Mouse (Mus musculus) CD4-positive, CD25-positive, alpha-beta regulatory T cell, adult 2 months (primary cell): Measurements from ENCODE around the gene Tpx2.

Experiments used
- DNase-seq: peaks from one replicate; pipeline ENCODE4 v3.0.0-alpha.2; 2012; ENCODE audit warnings: low read depth, low spot score

Gene Tpx2

GRCm38 (mm10) chr2:152862638-152863037, 14.9 kb downstream of the Tpx2 start:
- DNase-seq, result no peak

- DNase-seq, result no peak
Observed at GRCm38 (mm10) chr2:152863346-152863745, 15.6 kb downstream of the Tpx2 start.

DNA sequence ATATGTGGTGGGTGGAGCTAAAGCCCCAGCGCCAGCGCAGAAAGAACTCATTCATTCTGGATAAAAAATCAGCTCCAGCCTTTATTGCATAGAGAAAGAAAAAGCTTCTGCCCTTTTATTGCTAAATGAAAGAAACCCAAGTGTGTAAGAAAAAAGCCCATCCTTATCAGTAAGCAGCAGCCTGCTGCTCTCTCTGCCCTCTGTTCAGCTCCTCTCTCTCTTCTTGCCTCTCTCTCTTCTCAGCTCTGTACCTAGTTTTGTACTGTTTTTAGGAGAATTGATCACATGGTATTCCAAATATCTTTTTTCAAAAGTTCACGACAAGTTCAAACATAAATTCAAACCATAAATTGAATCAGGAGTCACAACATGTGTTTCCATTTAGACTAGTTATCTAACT, 30.5 kb downstream of the Tpx2 start:
- no peak for DNase-seq

- DNase-seq, result no peak
Observed at GRCm38 (mm10) chr2:152880898-152881297, 33.1 kb downstream of the Tpx2 start.

GRCm38 (mm10) chr2:152884101-152884645, 36.4 kb downstream of the Tpx2 start:
- no peak for DNase-seq

GRCm38 (mm10) chr2:152887230-152887629, 39.5 kb downstream of the Tpx2 start:
- no peak for DNase-seq

DNA sequence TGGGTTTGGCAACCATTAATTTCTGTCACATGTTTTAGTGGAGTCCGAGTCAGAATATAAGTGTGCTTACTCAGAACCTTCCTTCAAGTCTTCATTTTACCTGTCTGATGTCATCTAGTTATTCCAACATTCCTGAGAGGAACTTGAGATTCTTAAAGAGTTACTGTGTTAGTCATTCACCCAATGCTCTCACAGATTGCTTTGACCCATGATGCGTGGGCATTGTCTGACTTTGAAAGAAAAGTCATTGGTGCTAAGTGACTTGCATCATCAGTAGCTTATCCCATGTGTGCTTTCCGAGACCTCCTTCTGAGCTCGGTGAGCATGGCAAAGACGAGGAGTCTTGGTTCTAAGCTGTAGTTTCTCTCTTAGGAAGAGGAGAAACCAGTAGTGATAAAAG, 41.0 kb downstream of the Tpx2 start:
- no peak for DNase-seq

DNA sequence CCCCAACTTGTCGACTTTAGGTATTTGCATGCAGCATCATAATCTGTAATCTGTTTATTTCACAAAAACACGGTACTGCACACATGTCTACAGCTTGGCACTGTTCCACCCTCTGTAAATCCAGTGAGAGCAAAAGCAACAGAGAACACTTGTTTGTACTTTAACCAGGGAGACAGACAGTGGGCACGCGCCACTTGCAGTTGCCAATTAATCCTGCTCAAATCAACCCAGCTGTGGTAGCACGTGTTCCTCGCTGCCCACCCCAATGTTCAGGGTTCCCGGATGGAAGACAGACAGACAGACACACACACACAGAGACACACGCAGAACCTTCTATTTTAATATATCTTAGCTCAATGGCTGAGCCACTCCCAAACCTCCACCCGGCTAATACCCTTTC, 48.1 kb downstream of the Tpx2 start:
- DNase-seq, result no peak

GRCm38 (mm10) chr2:152896926-152897325, 49.2 kb downstream of the Tpx2 start:
- DNase-seq, result no peak

- no peak for DNase-seq
Observed at GRCm38 (mm10) chr2:152899011-152899410, 51.2 kb downstream of the Tpx2 start.

DNA sequence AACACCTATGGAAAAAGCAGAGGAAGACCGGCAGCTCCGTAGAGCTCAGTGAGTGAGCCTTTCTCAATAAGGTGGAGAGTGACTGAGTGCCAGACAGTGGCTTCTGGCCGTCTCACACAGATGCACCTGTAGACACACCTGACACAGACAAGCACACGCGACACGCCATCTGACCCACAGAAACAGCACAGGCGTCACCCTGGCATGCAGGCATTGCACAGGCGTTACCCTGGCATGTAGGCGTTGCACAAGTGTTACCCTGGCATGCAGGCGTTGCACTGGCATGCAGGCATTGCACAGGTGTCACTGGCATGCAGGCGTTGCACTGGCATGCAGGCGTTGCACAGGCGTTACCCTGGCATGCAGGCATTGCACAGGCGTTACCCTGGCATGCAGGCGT, 53.5 kb downstream of the Tpx2 start:
- no peak for DNase-seq

GRCm38 (mm10) chr2:152902658-152903057, 54.9 kb downstream of the Tpx2 start:
- no peak for DNase-seq

DNA sequence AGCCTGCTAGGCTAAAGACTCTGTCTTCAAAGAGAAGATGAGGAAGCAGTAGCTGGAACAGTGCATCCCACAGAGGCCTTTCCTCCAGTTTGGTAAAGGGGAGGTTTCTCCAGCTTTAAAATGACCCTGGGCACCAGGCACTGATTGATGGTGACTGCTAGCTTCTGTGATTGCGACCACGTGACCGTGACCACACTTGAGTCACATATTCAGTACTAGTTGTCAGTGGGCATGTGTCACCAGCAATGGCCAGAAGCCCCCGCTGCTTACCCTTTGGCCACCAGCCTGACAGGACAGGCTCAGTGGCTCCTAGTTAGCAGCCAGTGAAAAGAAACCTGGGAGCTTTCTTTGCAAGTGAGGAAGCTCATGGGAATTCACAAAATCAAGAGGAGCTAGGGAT, 55.8 kb downstream of the Tpx2 start:
- no peak for DNase-seq

- DNase-seq, result peak; percentile 60
Observed at GRCm38 (mm10) chr2:152904127-152904643, 56.4 kb downstream of the Tpx2 start.

GRCm38 (mm10) chr2:152905036-152905829, 57.5 kb downstream of the Tpx2 start:
- peak; percentile 26 for DNase-seq

DNA sequence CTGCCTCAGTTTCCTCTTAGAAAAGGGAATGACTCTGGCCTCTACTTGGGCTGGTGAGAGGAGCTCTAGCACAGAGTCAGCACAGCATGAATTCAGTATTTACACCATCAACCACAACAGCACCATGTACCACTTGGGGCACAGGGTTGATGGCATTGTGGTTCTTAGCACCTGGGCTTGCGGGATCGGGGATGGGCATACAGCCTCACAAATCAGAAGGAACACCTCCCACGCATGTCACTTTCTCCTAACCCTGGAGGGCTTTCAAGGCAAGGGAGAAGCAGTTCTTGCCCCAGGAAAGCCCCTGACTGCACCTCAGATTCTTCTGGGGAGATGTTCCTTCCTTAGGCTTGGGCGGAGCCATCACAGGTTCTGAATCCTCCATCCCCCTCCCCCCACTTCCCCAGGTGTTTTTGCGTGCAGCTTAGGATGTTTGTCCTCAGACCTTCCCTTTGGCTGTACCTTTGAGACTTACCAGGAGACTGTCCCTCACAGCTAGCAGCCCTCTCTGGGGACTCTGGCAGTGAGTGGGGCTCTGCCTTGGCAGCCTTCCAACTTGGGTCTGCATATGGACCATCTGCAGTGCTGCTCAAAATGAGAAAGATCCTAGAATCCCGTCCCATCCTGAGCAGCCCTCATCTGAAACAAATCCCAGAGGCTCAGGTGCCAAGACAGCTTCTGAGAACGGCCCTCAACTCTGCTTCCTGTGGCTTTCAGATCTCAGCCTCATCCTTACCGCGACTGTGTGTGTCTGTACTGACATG, 58.7 kb downstream of the Tpx2 start:
- peak; percentile 35 for DNase-seq

DNA sequence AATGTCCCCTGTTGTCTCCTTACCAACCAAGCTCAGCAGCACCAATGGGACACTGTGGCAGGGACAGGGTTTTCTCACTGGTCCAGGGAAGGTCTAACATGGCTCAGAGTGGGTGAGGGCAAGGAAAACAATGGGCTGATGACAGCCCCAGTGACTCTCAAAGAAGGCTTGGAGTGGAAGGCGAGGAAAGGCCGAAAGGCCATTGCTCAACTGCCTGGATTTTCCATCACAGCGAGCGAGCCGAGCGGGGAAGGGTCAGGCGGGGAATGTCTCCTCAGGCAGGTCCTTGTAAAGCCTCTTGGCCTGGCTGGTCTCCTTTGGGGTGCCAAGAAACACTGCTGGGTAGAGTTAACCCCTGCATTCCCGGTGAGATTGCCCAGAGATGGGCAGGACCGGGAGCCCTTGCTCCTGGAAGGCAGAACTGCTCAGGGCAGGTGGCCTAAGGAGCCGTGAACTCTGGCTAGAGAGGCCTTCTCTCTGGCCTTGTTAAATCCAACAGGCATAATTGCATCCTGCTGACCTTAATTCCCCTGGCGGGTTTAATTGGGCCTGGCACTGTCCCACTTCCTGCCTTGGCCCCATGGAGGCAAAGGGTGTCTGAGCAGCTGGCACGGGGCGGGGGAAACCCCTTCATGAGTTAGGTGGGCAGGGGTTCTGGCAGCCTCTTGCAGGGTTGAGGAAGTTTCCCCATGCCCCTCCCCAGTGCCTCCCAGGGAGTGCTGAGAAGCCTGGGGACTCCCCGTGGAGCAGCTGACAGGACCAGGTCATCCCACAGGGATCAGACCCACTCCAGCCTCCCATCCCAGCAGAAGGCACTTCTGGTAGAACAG, 59.6 kb downstream of the Tpx2 start:
- peak; percentile 21 for DNase-seq

DNA sequence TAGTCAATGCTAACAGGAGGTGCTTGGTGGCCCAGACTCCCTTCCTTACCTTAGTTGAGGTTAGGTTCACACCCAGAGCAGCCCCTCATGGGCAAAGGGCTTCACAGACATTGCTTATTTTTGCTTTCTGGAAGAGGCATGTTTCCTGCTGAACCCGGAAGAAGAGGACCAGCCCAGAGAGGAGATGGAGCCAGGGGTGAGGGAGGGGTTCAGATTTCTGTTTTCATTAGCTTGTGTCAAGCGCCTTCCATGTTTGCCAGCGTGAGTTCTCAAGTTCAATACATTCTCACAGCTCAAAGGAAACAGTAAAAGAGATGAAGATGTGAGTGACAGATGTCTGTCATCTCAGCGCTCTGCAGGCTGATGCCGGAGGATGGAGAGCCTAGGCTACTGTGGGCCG, 62.1 kb downstream of the Tpx2 start:
- no peak for DNase-seq

GRCm38 (mm10) chr2:152911031-152911430, 63.3 kb downstream of the Tpx2 start, which contains the start of gene Mylk2:
Mylk2 (plus strand) TSS chr2:152911352.
- DNase-seq, result no peak

DNA sequence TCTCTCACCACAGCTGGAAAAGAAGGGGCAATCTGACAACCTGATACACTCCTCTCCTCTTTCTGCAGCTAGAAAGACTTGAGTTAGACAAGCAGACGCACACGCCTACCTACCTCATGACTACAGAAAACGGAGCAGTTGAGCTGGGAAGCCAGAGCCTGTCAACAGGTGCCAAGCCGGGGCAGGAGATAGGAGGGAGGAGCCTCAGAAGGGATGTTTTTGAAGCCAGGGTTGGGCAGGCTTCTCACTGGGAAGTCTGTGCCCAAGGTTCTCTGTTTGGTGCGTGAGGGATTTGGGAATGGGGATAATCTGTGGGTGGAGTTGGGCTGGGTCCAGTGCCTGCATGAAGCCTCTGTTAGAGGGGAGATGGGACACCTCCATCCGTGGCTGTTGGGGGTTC, 63.7 kb downstream of the Tpx2 start:
- DNase-seq, result no peak

GRCm38 (mm10) chr2:152913471-152913870, 65.7 kb downstream of the Tpx2 start:
- no peak for DNase-seq
